Mouse (Mus musculus) layer of hippocampus, adult 8-10 months (tissue): Measurements from ENCODE around the gene Mesp2. TPM values are rescaled to one million over a fixed set of nuclear protein-coding genes. Genes with fewer than 3 reads are reported as not detected.

Experiments used
- DNase-seq, 2 experiments: peaks; one replicate each; pipeline ENCODE4 v3.0.0; 2022; ENCODE audit warnings: low spot score in 2 of 2
- total RNA-seq, 4 experiments: library from RNA; stranded (reverse); gene quantifications; 2 replicates each; pipeline ENCODE4 v1.2.4; 2022

The Mesp2 gene
- total RNA-seq, 4 experiments from 2014 or later: 0.87 to 2.0 (median 1.6) TPM

GRCm38 (mm10) chr7:79861794-79862193 is 51.3 kb downstream of the Mesp2 start:
- DNase-seq: no peak

Other genes with a start within 250 kb of the Mesp2 start
- 1 to 10 TPM in 1 of 4 experiments, under 1 TPM in 3; 0.59 to 2.7 (median 0.81) TPM for gene Rhcg, start 193.1 kb upstream of the Mesp2 start, total RNA-seq
- under 1 TPM in 2 of 4 experiments, not detected in 2; 0.09 to 0.20 TPM for gene Ticrr, start 150.5 kb upstream of the Mesp2 start, total RNA-seq
- 1 to 10 TPM; 1.3 to 2.7 (median 1.9) TPM for gene Kif7, start 95.0 kb upstream of the Mesp2 start, total RNA-seq
- gene Plin1, start 77.8 kb upstream of the Mesp2 start, total RNA-seq: under 1 TPM in 3 of 4 experiments, not detected in 1; 0.21 to 0.93 (median 0.31) TPM
- gene Pex11a, start 67.6 kb upstream of the Mesp2 start, total RNA-seq: 10 to 100 TPM; 10.1 to 14.3 (median 10.6) TPM
- gene Wdr93, start 67.6 kb upstream of the Mesp2 start, total RNA-seq: under 1 TPM; 0.26 to 0.43 (median 0.39) TPM
- not detected for gene Mesp1, start 16.9 kb upstream of the Mesp2 start, total RNA-seq
- gene Anpep, start 50.3 kb downstream of the Mesp2 start, total RNA-seq: 1 to 10 TPM; 4.3 to 5.5 (median 4.5) TPM
- gene Ap3s2, start 109.9 kb downstream of the Mesp2 start, total RNA-seq: 10 to 100 TPM; 40.9 to 51.1 (median 46.7) TPM
- 10 to 100 TPM; 12.5 to 17.1 (median 15.3) TPM for gene Arpin, start 124.6 kb downstream of the Mesp2 start, total RNA-seq
- gene Zfp710, start 214.1 kb downstream of the Mesp2 start, total RNA-seq: 10 to 100 TPM; 24.3 to 30.2 (median 26.0) TPM